Mouse (Mus musculus) ES-Bruce4 (cell line): ENCODE data around the gene Cnot2.

ENCODE experiments used
- CTCF ChIP-seq: IDR thresholded peaks from one replicate; pipeline ENCODE4 v1.8.1; 2011; ENCODE audit warnings: low read depth, low read length
- POLR2A ChIP-seq: IDR thresholded peaks from one replicate; pipeline ENCODE4 v1.8.1; 2011; ENCODE audit warnings: low read length; ENCODE audit not compliant: insufficient read depth

DNA sequence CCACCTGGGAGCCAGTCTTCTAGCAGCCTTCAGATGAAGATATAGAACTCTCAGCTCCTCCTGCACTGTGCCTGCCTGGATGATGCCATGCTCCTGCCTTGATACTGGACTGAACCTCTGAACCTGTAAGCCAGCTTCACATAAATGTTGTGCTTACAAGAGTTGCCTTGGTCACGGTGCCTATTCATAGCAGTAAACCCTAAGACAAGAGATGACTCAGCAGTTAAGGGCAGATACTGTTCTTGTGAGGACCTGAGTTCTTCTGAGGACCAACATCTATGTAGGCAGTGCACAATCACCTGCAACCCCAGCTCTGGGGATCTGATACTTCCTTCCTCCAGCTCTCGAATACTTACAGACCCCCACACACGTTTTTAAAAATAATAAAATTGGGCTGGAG is 104.8 kb downstream of the Cnot2 start:
- TF ChIP-seq POLR2A = no peak
- no peak for TF ChIP-seq CTCF
